Mouse (Mus musculus) embryonic facial prominence, embryonic 11.5 days (tissue): ENCODE measurements around the gene Intu. TPM values are rescaled to one million over a fixed set of nuclear protein-coding genes. Genes with fewer than 3 reads are reported as not detected.

Experiments
- ATAC-seq: fragments of 200-750 bp; cut with Nextera tagmentation; replicated peaks from 2 replicates; pipeline ENCODE4 v1.8.0; 2017; ENCODE audit warnings: low read depth; ENCODE audit not compliant: insufficient number of reproducible peaks, low FRiP score, low TSS enrichment
- DNase-seq: peaks from one replicate; pipeline ENCODE4 v3.0.0-alpha.2; 2015; ENCODE audit warnings: low spot score
- H3K27ac ChIP-seq: fragments of 300-500 bp; sonication (generic); replicated peaks from 2 replicates; pipeline ENCODE4 v1.5.1; 2014; ENCODE audit warnings: mild to moderate bottlenecking, low read depth, low read length, control low read depth
- H3K27me3 ChIP-seq: fragments of 300-500 bp; sonication (generic); 2 replicates; pipeline ENCODE4 v1.6.1; 2014; ENCODE audit warnings: mild to moderate bottlenecking, low read length, moderate library complexity, mixed read lengths; ENCODE audit not compliant: control insufficient read depth, insufficient read depth
- H3K36me3 ChIP-seq: fragments of 300-500 bp; sonication (generic); replicated peaks from 2 replicates; pipeline ENCODE4 v1.6.1; 2014; ENCODE audit warnings: low read depth, mild to moderate bottlenecking, low read length, moderate library complexity, mixed read lengths; ENCODE audit not compliant: control insufficient read depth, insufficient read depth
- H3K4me1 ChIP-seq: fragments of 300-500 bp; sonication (generic); 2 replicates; pipeline ENCODE4 v1.6.1; 2014; ENCODE audit warnings: low read length, mixed read lengths; ENCODE audit not compliant: control insufficient read depth, insufficient read depth
- H3K4me2 ChIP-seq: fragments of 300-500 bp; sonication (generic); 2 replicates; pipeline ENCODE4 v1.6.1; 2014; ENCODE audit warnings: low read depth, mild to moderate bottlenecking, control low read depth, low read length, moderate library complexity
- H3K4me3 ChIP-seq: fragments of 300-500 bp; sonication (generic); 2 replicates; pipeline ENCODE4 v1.5.1; 2014; ENCODE audit warnings: low read depth, low read length, control low read depth
- H3K9ac ChIP-seq: fragments of 300-500 bp; sonication (generic); replicated peaks from 2 replicates; pipeline ENCODE4 v1.6.1; 2014; ENCODE audit warnings: mild to moderate bottlenecking, control low read depth, low read length
- H3K9me3 ChIP-seq: fragments of 300-500 bp; sonication (generic); replicated peaks from 2 replicates; pipeline ENCODE4 v1.6.1; 2016; ENCODE audit warnings: mild to moderate bottlenecking, low read length, inconsistent platforms, mixed read lengths; ENCODE audit not compliant: control insufficient read depth
- WGBS: fragments of 180-500 bp; shearing (Covaris S2); extraction: QIAGEN DNeasy Blood & Tissue Kit; methylation state at CpG from one replicate; pipeline ENCODE4 v1.1.7; 2014; 5-methylcytosine and 5-hydroxymethylcytosine counted together
- polyA plus RNA-seq: library from polyadenylated mRNA; unstranded; fragments of >200 nt; fragmentation: Nextera tagmentation; extraction: Ambion mirVana; gene quantifications from 2 replicates; pipeline ENCODE4 v1.2.1, GENCODE M21; 2014

The Intu gene
- polyA plus RNA-seq, 1 experiment from 2014 or later: 7.1 TPM

DNA sequence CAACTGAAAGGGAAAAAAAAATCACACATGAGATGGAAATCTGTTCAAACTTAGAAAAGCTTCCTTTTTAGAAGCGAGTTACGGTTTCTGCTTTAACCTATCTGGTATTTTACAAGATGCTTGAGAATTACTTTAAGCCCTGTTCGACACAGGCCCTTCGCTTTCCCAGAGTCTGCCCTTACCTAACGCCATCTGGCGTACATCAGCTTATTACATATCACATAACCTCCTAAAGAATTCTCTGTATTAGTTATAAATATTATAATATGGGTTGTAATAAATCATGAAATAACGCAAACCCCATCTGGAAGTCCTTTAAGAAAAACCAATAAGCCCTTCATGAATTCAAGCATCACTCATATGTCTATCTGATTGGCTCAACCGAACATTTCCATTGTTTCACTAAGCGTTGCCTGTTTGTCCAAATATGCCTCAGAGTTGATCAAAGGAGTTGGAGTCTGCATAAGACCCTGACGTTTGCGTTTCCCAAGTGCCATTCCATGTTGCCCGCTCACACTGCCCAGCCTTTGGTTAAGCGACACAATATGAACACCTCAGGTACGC lies 25.6 kb upstream of the Intu start:
- ATAC-seq: no peak
- H3K9me3 ChIP-seq: no peaks in the 10 kb centered on the region
- no peak overlapping the region for H3K4me3 ChIP-seq
- DNase-seq: no peak
- WGBS: 93% methylated on average over 14 of the region's 14 CpGs
- H3K27ac ChIP-seq: no peak overlapping the region
- H3K9ac ChIP-seq: no peak overlapping the region
- no peak overlapping the region for H3K4me2 ChIP-seq
- no peaks in the 10 kb centered on the region for H3K36me3 ChIP-seq
- H3K4me1 ChIP-seq: no peaks in the 10 kb centered on the region
- no peaks in the 10 kb centered on the region for H3K27me3 ChIP-seq

DNA sequence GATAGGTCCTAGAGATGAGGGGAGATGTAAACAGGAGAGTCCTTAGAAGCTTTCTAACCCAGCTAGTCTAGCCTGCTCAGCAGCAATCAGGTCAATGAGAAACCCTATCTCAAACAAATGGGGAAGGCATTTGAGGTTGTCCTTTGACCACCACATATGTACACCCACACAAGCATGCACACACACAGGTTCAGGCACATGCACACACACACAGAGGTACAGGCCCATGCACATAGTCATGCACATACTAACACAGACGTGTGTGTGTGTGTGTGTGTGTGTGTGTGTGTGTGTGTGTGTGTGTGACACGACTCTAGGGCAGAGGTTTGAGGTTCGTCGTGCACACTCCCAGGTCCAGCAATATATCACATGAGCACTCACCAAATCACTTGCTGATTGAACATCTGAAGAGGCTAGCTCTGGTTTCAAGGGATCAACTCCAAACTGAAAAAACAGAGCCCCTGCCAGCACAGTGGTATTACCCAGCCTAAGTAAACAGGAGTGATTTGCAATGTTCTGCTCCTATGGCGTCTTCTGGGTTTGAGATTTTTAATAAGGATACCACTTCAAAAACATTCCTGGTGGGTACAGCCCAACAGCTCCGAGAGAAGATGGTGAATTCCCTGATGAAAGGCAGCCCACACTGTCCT lies 22.0 kb upstream of the Intu start:
- ATAC-seq (no peak), DNase-seq (no peak)
- WGBS: 72% methylated on average over 6 of the region's 6 CpGs
- H3K4me2 ChIP-seq: no peak overlapping the region
- no peak overlapping the region for H3K27ac ChIP-seq
- H3K36me3 ChIP-seq: no peaks in the 10 kb centered on the region
- H3K4me1 ChIP-seq: no peaks in the 10 kb centered on the region
- no peak overlapping the region for H3K4me3 ChIP-seq
- no peak overlapping the region for H3K9ac ChIP-seq
- H3K9me3 ChIP-seq: no peaks in the 10 kb centered on the region
- no peaks in the 10 kb centered on the region for H3K27me3 ChIP-seq

GRCm38 (mm10) chr3:40510567-40510966 lies 20.5 kb upstream of the Intu start:
- no peak overlapping the region for H3K27ac ChIP-seq
- H3K9me3 ChIP-seq: no peaks in the 10 kb centered on the region
- H3K4me2 ChIP-seq: no peak overlapping the region
- H3K4me3 ChIP-seq: no peak overlapping the region
- no peaks in the 10 kb centered on the region for H3K4me1 ChIP-seq
- H3K9ac ChIP-seq: no peak overlapping the region
- WGBS: 85% methylated on average over 6 of the region's 6 CpGs
- DNase-seq (no peak), ATAC-seq (no peak)
- no peaks in the 10 kb centered on the region for H3K27me3 ChIP-seq
- H3K36me3 ChIP-seq: no peaks in the 10 kb centered on the region

DNA sequence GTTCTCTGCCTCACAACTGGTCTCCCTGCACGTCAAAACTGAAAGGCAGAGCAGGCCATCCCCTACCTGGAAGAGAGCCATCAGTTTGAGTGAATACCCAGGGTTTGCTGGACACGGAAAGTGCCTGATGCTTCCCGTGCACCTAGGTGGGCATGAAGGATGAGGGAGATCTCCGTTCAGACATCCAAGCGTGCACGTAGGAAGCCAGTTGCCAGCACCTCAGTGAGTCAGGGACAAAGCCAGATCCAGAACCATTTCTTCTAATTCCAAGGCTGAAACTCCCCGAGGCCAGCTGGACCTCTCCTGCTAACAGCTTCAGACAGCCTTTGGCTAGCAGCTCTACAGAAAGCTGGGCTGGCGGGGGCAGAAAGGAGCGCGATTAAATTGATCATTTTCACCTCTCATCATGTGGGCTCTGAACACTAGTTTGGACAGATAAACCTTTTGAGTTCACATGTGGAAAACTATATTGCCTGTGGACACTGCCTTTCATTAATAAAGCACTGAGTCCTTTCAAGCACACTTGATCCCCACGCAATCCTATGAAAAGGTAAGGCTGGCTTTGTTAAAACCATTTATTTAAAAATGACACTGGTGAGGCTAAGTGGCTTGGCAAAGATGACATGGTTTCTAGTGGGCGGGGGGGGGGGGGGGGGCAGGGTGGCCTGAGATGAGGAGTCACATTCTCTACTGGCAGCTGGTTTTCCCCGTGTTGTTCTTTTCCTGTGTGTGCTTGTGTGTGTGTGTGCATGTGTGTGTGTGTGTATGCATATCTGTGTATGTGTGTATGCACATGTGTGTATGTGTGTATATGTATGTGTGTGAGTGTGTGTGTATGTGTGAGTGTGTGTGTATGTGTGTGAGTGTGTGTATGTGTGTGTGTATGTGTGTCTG lies 17.9 kb upstream of the Intu start:
- H3K9me3 ChIP-seq: no peaks in the 10 kb centered on the region
- no peak overlapping the region for H3K4me3 ChIP-seq
- ATAC-seq (no peak), DNase-seq (no peak)
- no peak overlapping the region for H3K9ac ChIP-seq
- H3K27me3 ChIP-seq: no peaks in the 10 kb centered on the region
- no peaks in the 10 kb centered on the region for H3K36me3 ChIP-seq
- H3K4me1 ChIP-seq: no peaks in the 10 kb centered on the region
- H3K27ac ChIP-seq: no peak overlapping the region
- no peak overlapping the region for H3K4me2 ChIP-seq
- WGBS: 85% methylated on average over 13 of the region's 13 CpGs

- Histone ChIP-seq H3K4me2 (no peak overlapping the region), H3K4me1 (no peaks in the 10 kb centered on the region), H3K27me3 (no peaks in the 10 kb centered on the region), H3K9me3 (no peaks in the 10 kb centered on the region), H3K9ac (no peak overlapping the region), H3K4me3 (no peak overlapping the region), H3K27ac (no peak overlapping the region), H3K36me3 (no peaks in the 10 kb centered on the region)
- DNase-seq (no peak), ATAC-seq (no peak)
- 88% methylated on average over 3 of the region's 3 CpGs for WGBS
These were observed 12.8 kb upstream of the Intu start for GRCm38 (mm10) chr3:40518240-40518639.

- WGBS: 82% methylated on average over 3 of the region's 3 CpGs
- Histone ChIP-seq H3K4me1 (no peaks in the 10 kb centered on the region), H3K4me3 (no peak overlapping the region), H3K36me3 (no peaks in the 10 kb centered on the region), H3K27ac (no peak overlapping the region), H3K9ac (no peak overlapping the region), H3K9me3 (no peaks in the 10 kb centered on the region), H3K4me2 (no peak overlapping the region), H3K27me3 (no peaks in the 10 kb centered on the region)
- ATAC-seq: no peak
- no peak for DNase-seq
These were observed 11.5 kb upstream of the Intu start for GRCm38 (mm10) chr3:40519555-40519954.

- no peak overlapping the region for H3K27ac ChIP-seq
- H3K4me2 ChIP-seq: no peak overlapping the region
- no peak overlapping the region for H3K9ac ChIP-seq
- no peak for ATAC-seq
- no peak overlapping the region for H3K4me3 ChIP-seq
- H3K9me3 ChIP-seq: no peaks in the 10 kb centered on the region
- no peak for DNase-seq
- no peaks in the 10 kb centered on the region for H3K36me3 ChIP-seq
- no peaks in the 10 kb centered on the region for H3K4me1 ChIP-seq
- no peaks in the 10 kb centered on the region for H3K27me3 ChIP-seq
- 93% methylated on average over 3 of the region's 3 CpGs for WGBS
These were observed 10.5 kb upstream of the Intu start for GRCm38 (mm10) chr3:40520567-40520966.

DNA sequence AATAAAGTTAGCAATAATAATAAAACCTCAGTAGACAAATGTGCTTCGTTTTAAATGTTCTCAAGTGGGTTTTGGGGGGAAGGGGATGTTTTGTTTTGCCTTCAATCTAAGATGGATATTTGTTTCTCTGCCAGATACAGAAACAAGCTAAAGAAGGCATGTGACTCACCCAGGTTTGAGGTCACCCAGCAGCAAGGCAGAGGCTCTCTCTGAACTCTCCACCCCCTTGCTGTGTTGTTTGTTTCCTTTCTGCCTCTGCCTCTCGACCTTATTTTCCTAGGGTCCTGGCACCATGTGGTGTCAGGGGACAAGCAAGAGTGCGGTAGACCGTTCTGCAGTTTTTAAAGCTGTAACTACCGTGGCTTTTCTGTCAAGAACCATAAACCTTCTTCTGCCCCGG lies 8.6 kb upstream of the Intu start:
- DNase-seq (no peak), ATAC-seq (no peak)
- H3K27me3 ChIP-seq: no peaks in the 10 kb centered on the region
- H3K9me3 ChIP-seq: no peaks in the 10 kb centered on the region
- WGBS: 38% methylated on average over 6 of the region's 6 CpGs
- H3K27ac ChIP-seq: no peak overlapping the region
- no peaks in the 10 kb centered on the region for H3K36me3 ChIP-seq
- H3K4me3 ChIP-seq: no peak overlapping the region
- no peak overlapping the region for H3K9ac ChIP-seq
- no peaks in the 10 kb centered on the region for H3K4me1 ChIP-seq
- no peak overlapping the region for H3K4me2 ChIP-seq
